Mouse (Mus musculus): Measurements from ENCODE around the gene Mecom.
"Not testable (repeated sequence)": the region's sequence is repeated elsewhere in the genome, so short reads cannot be mapped to it uniquely, and the experiment has no call there.

The Mecom gene

DNA sequence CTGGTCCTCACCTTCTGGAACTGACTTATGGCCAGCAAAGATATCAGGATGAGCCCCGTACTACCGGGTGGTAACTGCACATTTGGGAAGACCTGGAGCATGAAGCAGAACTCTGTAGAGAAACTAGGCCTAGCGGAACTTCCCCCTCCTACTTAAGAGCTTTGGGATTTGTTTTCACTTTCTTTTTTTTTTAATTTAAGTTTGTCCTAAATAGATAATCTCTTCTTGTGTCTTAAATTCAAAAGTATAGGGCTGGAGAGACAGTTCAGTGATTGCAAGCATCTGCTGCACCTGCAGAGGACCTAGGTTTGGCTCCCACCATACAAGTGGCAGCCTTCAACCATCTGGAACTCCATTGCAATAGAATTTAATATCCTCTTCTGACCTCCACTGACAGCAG lies at the start of gene Mecom:
Gene Mecom (minus strand): TSS at position 101 of the 400 bp plus-strand sequence.
- no peak for DNase-seq (ENCODE audit: low spot score in 2 of 2)

DNA sequence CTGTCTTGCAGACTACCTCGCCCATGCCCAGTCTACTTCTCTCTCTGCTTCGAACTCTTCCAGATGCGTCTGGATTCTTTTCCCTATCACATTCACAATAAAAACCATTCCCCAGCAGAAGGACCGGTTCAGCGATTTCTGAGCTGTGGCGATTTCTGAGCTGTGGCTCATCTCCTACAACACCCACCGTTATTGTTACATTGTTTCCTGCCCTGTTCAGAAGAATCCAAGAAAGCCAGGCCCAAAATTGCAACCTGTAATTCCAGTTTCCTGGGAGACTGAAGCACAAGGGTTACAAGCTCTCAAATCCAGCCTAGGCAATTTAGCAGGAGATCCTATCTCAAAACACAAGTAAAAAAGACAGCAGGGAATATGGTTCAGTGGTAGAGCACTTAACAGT lies 49.5 kb upstream of the Mecom start:
- DNase-seq (ENCODE audit: low spot score in 2 of 2), result no peak

DNA sequence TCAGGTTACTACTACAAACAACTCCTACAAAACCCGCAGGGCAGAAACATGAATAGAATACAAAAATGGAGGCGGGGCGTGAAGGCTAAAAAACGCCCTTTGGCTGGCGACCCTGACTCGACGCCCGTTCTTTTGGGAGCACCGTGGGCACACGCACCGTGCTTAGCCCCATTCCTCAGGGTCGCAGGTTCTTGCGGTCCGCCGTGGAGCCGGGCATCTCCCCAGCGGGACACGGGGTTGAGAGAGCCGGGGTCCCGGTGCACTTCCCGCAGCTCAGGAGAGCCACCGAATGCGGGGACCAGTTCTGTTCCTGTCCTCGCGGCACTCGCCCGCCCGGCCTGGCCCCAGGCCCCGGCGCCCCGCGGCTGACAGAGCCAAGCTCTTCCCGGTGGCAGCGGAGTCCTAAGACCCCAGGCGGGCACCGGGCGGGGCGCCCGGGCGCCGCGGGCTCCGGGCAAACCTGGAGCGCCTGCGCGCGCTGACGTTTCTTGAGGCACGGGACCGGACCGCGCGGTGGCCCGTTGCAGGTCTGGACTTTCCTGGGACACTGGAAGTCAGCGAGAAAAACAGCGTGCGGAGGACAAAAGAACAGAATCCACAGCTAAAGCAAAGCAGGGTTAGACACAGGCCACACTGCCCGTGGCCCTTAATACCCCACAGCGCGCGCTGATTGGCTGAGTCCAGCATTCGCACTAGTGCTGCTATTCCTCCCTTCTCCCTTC lies 47.5 kb upstream of the Mecom start:
- peak in 1 of 2 experiments; percentile 50 for DNase-seq (ENCODE audit: low spot score in 2 of 2)

DNA sequence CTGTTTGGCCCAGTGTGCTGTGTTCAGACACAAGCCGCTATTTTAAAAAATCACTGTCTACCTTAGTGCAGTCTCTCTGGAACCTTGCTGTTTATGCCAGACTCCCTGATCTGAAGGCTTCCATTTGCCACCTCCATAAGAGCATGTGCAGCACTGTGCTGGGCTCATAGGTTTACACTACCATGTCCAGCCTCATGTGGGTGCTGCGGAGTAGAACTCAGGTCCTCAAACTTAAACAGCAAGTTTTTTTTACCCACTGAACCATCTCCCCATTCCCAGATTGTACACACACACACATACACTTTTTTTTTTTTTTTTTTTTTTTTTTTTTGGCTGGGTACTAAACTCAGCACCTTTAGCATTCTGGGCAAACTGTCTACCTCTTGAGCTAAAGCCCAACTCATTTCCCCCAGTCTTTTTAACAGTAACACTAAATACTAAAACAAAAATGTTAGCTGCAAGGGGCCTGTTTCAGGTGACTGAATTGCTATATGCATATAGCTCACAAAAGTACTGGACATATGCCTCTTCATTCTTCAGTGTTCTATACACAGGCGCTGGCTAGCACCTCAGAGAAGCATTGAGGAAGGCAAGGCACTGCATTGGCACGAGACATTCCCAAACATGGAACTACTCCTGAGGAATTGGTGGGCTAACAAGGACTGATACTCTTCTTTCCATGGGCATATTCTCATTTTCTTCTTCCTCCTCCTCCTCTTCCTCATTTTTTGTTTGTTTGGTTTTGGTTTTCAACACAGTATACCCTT lies 46.1 kb upstream of the Mecom start:
- DNase-seq (ENCODE audit: low spot score in 2 of 2), result no peak

DNA sequence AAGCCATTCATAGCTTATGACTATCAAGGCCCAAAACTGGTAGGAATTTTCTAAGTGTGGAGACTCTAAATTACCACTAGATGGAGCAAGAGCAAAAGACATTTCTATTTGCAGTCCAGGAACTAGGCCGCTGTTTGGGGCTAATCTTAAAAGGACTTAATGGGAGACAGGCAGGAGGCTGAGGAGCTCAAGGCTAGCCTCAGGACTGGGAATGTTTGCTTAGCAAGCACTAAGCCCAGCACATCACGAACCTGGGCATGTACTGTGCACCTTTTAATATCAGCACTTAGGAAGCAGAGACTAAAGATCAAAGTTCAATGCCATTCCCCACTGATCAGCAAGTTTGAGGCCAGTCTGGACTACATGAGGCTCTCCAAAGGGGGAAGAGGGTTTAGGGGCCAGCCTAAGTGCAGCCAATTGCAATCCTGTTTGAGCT lies 44.6 kb upstream of the Mecom start:
- peak in 1 of 2 experiments; percentile 37 for DNase-seq (ENCODE audit: low spot score in 2 of 2)

DNA sequence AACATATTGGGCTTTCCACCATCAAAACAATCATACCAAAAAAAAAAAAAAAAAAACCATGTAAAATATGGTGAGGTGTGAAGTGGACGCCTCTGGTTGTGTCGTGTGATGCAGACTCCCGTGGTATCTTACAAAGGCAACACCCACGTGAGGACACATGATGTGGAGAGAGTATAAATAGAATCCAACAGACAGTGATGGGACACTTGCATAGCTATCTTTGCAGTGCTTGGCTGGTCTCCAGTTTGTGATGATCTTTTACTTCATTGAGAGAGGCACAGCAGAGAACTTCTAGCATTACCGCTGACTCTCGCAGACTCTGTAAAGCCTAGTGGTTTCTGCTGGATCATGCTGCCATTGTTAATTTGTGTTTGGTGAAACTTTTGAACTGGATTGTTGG lies 41.1 kb upstream of the Mecom start:
- no peak for DNase-seq (ENCODE audit: low spot score in 2 of 2)

DNA sequence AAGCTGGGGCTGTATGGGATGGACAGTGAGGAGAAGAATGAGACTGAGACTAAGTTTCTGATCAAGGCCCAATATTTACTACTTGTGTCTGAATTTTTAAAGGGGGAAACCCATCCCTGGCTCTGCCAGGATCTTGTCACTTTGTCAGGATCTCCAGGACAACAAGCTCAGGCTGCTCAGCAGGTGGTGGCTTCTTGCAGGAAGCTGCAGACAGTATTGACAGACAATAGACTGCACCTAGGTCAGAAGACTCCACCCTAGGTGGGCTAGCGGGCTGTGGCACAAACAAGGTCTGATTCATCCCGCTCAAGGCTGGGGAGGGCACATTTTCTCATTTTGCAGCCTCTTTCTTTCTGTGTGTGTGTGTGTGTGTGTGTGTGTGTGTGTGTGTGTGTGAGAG lies 25.7 kb upstream of the Mecom start:
- no peak for DNase-seq (ENCODE audit: low spot score in 2 of 2)

DNA sequence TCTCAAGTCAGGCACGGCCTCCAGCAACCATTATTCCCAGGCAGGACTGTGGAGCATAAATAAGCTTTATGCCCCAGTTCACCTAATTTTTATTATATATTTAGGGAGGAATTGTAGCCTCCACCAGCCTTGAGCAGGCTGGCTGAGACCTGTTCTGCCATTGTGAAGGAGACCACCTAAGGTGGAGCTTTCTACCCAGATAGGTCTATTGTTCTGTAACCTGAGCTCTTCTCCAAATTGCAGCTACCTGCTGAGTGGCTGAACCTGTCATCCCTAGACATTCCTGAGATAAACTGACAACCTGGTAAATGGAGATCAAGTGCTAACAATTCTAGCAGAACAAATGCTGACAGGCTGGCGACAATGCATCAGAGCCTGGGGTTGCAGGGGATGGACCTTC lies 18.5 kb upstream of the Mecom start:
- DNase-seq (ENCODE audit: low spot score in 2 of 2), result not testable (repeated sequence)

DNA sequence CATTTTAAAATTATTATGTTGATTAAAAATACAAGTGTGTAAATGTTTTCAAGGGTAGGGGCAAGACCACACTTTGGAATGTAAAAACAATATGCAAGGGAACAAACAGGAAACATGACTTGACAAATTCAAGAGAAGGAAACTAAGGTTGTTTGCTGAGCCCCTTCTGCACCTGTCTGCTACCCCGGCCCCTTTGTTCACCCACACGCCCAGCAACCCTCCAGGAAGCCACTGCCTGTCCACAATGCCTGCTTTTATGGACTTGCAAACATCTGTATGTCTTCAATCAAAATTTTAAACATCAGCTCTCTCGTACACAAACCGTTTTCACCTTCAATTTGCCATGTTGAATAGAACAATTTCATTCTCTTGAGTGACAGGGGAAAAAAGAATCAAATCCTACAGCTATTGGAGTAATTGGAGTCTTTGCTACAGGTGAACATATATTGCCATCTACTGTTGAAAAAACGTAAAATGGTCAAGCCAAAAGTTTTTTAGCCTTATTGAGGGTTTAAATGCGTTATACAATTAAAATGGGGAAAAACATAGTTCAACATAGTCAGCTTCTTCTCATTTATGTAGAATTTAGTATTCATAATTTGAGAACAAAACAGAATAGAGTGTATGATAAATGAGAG lies 13.0 kb upstream of the Mecom start:
- DNase-seq (ENCODE audit: low spot score in 2 of 2), result no peak

DNA sequence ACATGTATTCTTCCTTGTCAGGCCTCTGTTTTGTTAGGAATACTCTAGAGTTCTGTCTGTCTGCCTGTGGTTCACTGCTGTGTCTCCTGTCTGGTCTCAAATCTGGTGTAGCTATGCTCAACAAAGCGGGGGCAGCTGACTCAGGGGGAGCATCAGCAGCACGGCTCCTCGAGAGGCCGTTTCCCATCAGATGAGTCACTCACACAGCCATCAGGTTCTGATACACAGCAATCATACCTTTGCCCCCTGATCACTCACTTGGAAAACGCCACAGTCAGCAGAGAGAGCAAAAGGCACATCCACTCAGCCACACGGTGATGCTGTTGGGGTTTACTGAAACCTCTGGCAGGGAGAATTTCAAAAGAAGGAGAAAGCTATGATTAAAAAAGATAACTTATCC lies 5.9 kb upstream of the Mecom start:
- no peak for DNase-seq (ENCODE audit: low spot score in 2 of 2)

DNA sequence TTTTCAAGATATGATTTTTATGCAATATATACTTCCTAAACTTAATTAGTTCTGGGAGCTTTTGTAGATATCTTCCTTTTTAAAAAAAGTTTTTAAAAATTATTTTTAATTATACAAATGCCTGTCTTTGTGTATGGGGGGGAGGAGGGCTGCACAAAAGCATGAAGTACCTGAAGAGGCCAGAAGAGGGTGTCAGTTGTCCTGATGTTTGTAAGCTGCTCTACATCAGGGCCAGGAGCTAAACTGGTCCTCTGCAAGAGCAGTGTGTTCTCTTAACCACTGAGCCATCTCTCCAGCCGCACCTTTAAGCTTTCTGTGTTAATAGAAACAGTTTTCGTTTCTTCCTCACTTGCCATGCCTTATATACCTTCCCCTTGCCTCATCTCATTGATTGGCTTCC lies 2.4 kb upstream of the Mecom start:
- DNase-seq (ENCODE audit: low spot score in 2 of 2), result no peak

DNA sequence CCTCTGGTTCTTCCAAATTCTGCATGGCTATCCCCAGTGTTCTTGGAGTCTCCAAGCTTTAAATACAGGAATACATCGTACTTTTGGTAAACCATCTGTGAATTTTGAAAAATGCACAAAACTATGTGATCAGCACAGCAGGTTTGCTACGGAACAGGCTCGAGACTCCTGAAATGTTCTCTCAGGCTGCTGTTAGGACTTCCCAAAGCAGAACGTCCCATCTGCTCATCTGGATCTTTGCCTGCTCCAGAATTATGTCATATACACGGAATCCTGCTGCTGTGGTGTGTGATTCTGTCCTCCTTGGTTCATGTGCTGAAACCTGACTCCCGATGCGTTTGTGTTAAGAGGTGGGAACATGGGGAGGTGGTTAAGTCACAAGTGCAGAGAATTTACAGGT lies 1.1 kb upstream of the Mecom start:
- DNase-seq (ENCODE audit: low spot score in 2 of 2), result peak; percentile 38 to 51

DNA sequence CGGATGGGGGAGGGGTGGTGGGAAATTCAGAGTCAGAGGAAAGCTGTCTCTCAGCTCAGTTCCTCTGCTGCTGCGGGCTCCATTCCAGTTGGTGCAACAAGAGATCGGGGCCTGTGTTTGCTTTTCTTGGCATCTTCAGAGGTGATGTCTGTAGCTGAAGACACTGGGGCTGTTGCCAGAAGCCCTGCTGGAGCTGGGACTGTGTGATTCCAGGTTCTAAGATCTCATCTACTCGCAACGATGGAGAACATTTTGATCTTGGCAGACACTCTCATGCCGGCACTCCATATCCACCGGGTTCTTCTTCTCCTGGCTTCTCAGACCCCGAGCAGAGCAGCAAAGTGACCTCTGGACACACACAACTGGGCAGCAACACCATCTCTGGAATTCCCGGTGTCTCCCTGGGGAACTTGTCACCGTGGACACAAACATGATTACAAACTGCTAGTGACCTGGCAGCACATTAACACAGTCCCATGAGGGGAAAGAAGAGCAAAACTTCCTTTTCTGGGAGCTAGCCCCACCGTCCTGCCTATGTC lies 908 bp downstream of the Mecom start:
- peak; percentile 36 to 50 for DNase-seq (ENCODE audit: low spot score in 2 of 2)

DNA sequence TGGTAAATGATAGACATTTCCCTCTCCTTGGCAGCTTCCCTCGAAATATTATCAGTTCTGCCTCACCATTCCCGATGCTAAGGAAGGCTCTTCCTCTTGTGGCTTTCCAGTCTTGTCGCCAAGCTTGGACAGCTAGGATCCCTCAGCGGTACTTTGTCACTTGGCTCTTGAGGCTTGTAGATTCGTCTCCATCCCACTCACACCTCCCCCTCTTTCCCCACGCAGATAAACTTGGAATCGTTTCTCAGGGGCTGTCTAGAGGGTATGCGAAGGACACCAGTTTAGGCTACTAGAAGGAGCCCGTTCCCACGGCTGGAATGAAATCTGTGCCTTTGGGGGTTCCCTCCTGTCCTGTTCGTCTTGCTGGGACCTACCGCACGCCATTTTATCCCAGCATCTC lies 1.4 kb downstream of the Mecom start:
- no peak for DNase-seq (ENCODE audit: low spot score in 2 of 2)

DNA sequence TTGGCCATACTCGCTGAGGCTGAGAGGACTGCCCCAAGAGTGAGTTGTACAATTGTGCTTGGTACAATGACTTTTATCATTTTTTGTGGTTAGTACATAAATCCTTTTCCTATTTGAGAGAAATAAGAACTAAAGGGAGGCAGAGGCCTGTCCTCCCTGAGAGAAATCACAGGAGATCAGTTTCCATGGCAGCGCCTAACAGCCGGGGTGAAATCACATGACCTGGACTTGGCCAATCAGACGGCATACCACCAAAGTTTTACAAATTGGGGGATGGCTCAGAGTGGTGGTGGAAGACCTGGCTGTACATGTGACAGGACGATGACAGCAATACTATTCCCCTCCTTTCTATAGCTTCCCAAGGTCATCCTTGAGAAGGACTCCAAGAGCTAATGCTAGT lies 2.6 kb downstream of the Mecom start:
- no peak for DNase-seq (ENCODE audit: low spot score in 2 of 2)

DNA sequence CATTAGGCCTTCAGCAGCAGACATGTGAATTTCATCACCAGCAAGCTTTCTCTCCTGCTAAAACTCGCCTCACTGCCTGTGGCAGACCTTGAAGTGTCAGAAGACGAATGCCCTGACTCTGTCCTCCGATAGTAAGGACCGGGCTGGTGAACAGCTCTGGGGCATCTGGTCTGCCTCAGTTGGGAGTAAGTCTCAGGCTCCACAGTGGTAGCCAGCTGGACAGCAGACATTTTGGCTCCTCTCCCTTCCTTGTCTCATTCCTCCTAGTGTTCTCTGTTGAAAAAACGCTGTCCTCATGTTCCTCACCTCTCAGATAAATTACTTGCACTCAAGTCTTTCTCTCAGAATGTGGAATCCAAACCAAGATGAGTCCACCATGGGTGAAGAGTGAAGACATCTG lies 3.5 kb downstream of the Mecom start:
- DNase-seq (ENCODE audit: low spot score in 2 of 2), result no peak

DNA sequence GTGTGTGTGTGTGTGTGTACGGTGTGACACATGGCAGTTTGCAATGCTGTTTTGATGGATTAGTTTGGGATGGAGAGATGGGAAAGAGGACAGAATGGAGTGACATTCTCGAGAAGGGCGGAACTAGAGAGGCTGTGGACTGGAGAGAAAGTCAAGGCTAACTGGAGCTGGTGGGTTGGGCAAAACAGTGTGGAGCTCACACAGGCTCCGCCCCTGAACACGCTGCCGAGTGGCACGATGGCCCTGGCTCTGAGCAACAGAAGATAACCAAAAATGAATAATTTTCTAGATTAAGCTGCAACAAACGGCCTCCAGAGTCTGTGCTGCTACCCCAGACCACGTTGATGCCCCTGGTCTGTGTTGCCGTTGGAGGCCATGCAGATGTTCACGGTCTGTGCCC lies 12.0 kb downstream of the Mecom start:
- DNase-seq (ENCODE audit: low spot score in 2 of 2), result no peak

DNA sequence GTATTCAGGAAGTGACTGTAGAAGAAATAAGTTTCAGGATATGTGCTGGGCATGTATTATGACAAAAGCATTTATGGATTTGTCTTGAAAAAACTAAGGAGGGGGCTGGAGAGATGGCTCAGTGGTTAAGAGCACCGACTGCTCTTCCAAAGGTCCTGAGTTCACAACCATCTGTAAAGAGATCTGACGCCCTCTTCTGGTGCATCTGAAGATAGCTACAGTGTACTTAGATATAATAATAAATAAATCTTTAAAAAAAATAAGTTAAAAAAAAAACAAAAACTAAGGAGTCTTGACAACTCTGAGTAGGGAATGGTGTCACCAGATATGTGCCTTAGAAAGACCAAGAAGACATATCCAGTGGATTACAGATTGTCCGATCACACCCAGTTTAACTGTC lies 27.1 kb downstream of the Mecom start:
- DNase-seq (ENCODE audit: low spot score in 2 of 2), result not testable (repeated sequence)

DNA sequence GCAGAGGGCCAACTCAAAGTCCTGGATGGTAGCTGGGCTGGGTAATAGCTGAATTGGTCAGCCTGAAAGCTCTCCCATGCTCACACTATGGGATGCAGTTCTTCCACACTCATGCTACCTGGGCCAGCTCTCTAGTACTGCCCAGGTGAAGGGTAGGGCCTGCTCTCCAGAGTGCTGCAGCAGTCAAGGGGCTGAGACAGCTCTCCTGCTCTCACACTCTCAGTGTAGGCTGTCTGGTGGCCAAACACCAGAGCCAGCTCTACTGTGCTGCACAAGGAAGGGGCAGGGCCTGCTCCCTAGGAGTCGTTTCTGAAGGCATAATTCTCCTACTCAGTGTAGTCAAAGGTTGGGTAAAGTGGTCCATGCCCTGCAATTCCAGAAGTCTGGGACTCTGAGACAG lies 28.4 kb downstream of the Mecom start:
- DNase-seq (ENCODE audit: low spot score in 2 of 2), result no peak

DNA sequence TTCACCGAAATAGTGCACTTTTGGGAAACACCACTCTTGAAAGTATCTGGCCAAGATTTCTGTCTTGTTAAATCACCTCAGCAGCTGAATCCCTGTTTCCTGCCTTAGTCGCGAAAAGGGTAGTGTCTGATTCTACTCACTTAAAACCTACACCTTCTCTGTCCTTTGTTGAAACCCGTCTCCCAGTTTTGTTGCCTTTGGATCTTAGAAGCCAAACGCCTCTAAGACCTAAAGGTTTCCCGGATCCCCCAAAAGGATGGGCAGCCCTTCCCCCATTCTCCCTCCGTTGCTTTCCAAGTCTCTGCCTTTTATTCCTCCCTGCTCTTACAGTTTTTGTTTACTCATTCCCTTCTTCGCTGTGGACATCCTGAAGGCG lies 32.0 kb downstream of the Mecom start:
- DNase-seq (ENCODE audit: low spot score in 2 of 2), result no peak

DNA sequence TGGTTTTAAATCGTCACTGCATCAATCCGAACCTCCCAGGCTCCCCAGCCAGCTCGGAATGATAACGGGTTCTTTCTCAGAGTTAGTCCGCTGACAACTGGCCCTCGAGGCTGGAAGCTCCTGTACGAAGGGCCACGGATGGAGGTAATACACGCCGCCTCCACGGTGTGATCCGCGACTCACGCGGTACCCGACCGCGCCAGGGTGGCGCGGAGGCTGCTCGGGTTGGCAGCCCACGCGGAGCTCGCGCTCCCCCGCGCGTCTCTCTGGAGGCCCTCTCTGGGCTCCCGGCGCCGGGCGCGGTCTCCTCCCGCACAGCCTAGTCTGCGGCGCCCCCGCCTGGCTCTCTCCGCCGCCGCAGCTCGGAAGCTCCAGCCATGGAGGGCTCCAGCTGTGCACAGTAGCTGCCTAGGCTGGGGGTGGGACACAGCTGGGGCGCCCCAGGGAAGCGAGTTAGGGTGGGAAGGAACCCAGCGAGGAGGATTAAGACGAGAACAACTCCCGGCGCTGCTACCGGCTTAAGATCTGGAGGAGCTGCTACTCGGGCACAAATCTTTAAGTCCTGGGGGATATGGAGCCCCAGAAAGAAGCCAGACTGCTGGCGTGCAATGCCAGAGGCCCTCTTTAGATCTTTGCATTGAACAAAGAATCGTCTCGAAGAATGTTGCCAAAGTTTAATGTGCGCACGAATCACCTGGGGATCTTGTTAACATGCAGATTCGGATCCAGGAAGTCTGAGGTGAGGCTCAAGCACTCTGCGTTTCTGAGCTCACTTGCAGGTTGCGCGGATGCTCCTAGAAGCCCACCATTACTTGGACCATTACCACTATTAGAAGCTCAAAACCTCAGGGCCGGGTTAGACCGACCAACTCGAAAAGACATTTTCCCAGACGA lies 32.7 kb downstream of the Mecom start:
- DNase-seq (ENCODE audit: low spot score in 2 of 2), result peak in 1 of 2 experiments; percentile 28
